Mouse (Mus musculus) neural tube, embryonic 11.5 days (tissue): ENCODE data around the gene Aldh1l1. TPM values are rescaled to one million over a fixed set of nuclear protein-coding genes. Genes with fewer than 3 reads are reported as not detected.

Experiments
- ATAC-seq: fragments of 200-750 bp; cut with Nextera tagmentation; 2 replicates; pipeline ENCODE4 v1.8.0; 2017; ENCODE audit warnings: moderate number of reproducible peaks, mild to moderate bottlenecking, moderate TSS enrichment, moderate library complexity; ENCODE audit not compliant: insufficient read depth, low FRiP score, low TSS enrichment
- DNase-seq: peaks from one replicate; pipeline ENCODE4 v3.0.0-alpha.2; 2015; ENCODE audit warnings: low spot score
- H3K27ac ChIP-seq: fragments of 300-500 bp; sonication (generic); 2 replicates; pipeline ENCODE4 v1.5.1; 2014; ENCODE audit warnings: low read depth, mild to moderate bottlenecking, low read length
- H3K27me3 ChIP-seq: fragments of 300-500 bp; sonication (generic); 2 replicates; pipeline ENCODE4 v1.6.1; 2014; ENCODE audit warnings: mild to moderate bottlenecking, low read length, mixed read lengths; ENCODE audit not compliant: control insufficient read depth, insufficient read depth
- H3K36me3 ChIP-seq: fragments of 300-500 bp; sonication (generic); 2 replicates; pipeline ENCODE4 v1.6.1; 2014; ENCODE audit warnings: mild to moderate bottlenecking, low read length, moderate library complexity, mixed read lengths; ENCODE audit not compliant: control insufficient read depth, insufficient read depth
- H3K4me1 ChIP-seq: fragments of 300-500 bp; sonication (generic); 2 replicates; pipeline ENCODE4 v1.6.1; 2014; ENCODE audit warnings: low read length, mixed read lengths; ENCODE audit not compliant: control insufficient read depth, insufficient read depth
- H3K4me2 ChIP-seq: fragments of 300-500 bp; sonication (generic); 2 replicates; pipeline ENCODE4 v1.6.1; 2014; ENCODE audit warnings: low read depth, mild to moderate bottlenecking, moderate library complexity
- H3K4me3 ChIP-seq: fragments of 300-500 bp; sonication (generic); 2 replicates; pipeline ENCODE4 v1.5.1; 2014; ENCODE audit warnings: low read depth, low read length
- H3K9ac ChIP-seq: fragments of 300-500 bp; sonication (generic); 2 replicates; pipeline ENCODE4 v1.6.1; 2014; ENCODE audit warnings: mild to moderate bottlenecking, low read length
- H3K9me3 ChIP-seq: fragments of 300-500 bp; sonication (generic); 2 replicates; pipeline ENCODE4 v1.6.1; 2016; ENCODE audit warnings: low read length; ENCODE audit not compliant: control insufficient read depth
- WGBS: fragments of 180-500 bp; shearing (Covaris S2); extraction: QIAGEN DNeasy Blood & Tissue Kit; methylation state at CpG from one replicate; pipeline ENCODE4 v1.1.7; 2014; 5-methylcytosine and 5-hydroxymethylcytosine counted together
- polyA plus RNA-seq: library from polyadenylated mRNA; unstranded; fragments of >200 nt; fragmentation: Nextera tagmentation; extraction: Ambion mirVana; gene quantifications from 2 replicates; pipeline ENCODE4 v1.2.1, GENCODE M21; 2014

The Aldh1l1 gene
- polyA plus RNA-seq, 1 experiment from 2014 or later, result 0.97 TPM

GRCm38 (mm10) chr6:90540520-90540919 is 54.3 kb downstream of the Aldh1l1 start:
- ATAC-seq, result no peak
- peak overlapping the region; percentile 55; the same call in 1 of the 2 replicates for H3K27ac ChIP-seq

GRCm38 (mm10) chr6:90541367-90541772 is 55.1 kb downstream of the Aldh1l1 start:
- WGBS, result 45% methylated on average over 5 of the region's 5 CpGs
- DNase-seq (peak; percentile 13), ATAC-seq (peak; percentile 48)

More at GRCm38 (mm10) chr6:90540520-90540919, 54.3 kb downstream of the Aldh1l1 start:
- H3K4me1 ChIP-seq, result no peaks in the 10 kb centered on the region
- H3K4me3 ChIP-seq, result no peak overlapping the region
- H3K9me3 ChIP-seq, result no peaks in the 10 kb centered on the region
- H3K36me3 ChIP-seq, result no peaks in the 10 kb centered on the region
- 87% methylated on average over 1 of the region's 1 CpGs for WGBS
- no peaks in the 10 kb centered on the region for H3K27me3 ChIP-seq
- no peak overlapping the region for H3K9ac ChIP-seq
- DNase-seq, result no peak
- no peak overlapping the region for H3K4me2 ChIP-seq

DNA sequence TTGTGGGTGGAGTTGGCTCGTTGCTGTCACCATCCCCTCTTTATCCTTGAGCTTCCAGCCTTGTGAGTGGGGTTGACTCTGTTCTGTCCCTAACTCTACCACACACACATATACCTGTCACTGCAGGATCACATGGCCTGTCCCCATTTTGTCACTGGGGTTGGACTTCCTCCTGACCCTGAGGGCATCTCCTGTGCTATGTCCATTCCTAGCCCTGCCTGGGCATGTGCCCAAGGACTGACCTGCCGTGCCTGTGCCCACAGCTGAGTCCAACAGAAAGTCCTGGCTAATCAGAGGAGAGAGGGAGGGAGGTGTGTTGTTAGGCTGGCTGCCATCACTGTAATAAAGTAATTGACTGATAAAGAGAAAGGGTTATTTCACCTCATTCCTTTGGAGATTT is 58.2 kb downstream of the Aldh1l1 start:
- 56% methylated on average over 2 of the region's 2 CpGs for WGBS
- H3K4me3 ChIP-seq, result no peak overlapping the region
- no peak overlapping the region for H3K4me2 ChIP-seq
- H3K9me3 ChIP-seq, result no peaks in the 10 kb centered on the region
- no peaks in the 10 kb centered on the region for H3K27me3 ChIP-seq
- no peaks in the 10 kb centered on the region for H3K4me1 ChIP-seq
- H3K36me3 ChIP-seq, result no peaks in the 10 kb centered on the region
- DNase-seq (no peak), ATAC-seq (no peak)
- H3K9ac ChIP-seq, result no peak overlapping the region
- no peak overlapping the region for H3K27ac ChIP-seq

More at GRCm38 (mm10) chr6:90541367-90541772, 55.1 kb downstream of the Aldh1l1 start:
- H3K27ac ChIP-seq, result no peak overlapping the region; the same call in 1 of the 2 replicates
- no peak overlapping the region for H3K4me3 ChIP-seq
- no peaks in the 10 kb centered on the region for H3K9me3 ChIP-seq
- H3K9ac ChIP-seq, result no peak overlapping the region
- no peaks in the 10 kb centered on the region for H3K27me3 ChIP-seq
- no peaks in the 10 kb centered on the region for H3K4me1 ChIP-seq
- no peaks in the 10 kb centered on the region for H3K36me3 ChIP-seq
- no peak overlapping the region for H3K4me2 ChIP-seq

GRCm38 (mm10) chr6:90546274-90546673 is 60.0 kb downstream of the Aldh1l1 start:
- DNase-seq, result no peak
- WGBS, result 74% methylated on average over 3 of the region's 3 CpGs
- ATAC-seq, result no peak
- Histone ChIP-seq H3K9ac (no peak overlapping the region), H3K4me2 (no peak overlapping the region), H3K4me3 (no peak overlapping the region), H3K9me3 (no peaks in the 10 kb centered on the region), H3K27ac (no peak overlapping the region), H3K4me1 (no peaks in the 10 kb centered on the region), H3K27me3 (no peaks in the 10 kb centered on the region), H3K36me3 (no peaks in the 10 kb centered on the region)

DNA sequence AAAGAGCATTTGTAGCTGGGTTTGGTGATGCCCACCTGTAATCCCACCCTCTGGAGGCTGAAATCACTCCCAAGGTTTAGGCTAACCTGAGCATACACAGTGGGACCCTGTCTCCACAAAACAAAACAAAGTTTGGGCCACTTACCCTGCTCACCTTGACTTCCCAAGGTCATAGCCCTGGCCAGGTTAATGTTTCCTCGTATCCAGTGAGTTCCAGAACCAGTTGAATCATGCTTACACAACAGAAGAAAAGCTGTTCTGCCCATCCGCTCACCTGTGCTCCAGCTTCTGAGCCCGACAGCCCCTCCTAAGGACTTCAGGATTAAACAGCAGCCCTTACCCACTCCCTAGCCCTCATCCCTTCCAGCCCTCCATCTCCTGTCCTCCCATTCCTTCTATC is 60.8 kb downstream of the Aldh1l1 start:
- H3K9me3 ChIP-seq, result no peaks in the 10 kb centered on the region
- ATAC-seq (no peak), DNase-seq (no peak)
- H3K4me1 ChIP-seq, result no peaks in the 10 kb centered on the region
- H3K4me2 ChIP-seq, result no peak overlapping the region
- WGBS, result 83% methylated on average over 3 of the region's 3 CpGs
- no peak overlapping the region for H3K9ac ChIP-seq
- no peak overlapping the region for H3K27ac ChIP-seq
- no peak overlapping the region for H3K4me3 ChIP-seq
- no peaks in the 10 kb centered on the region for H3K36me3 ChIP-seq
- no peaks in the 10 kb centered on the region for H3K27me3 ChIP-seq

DNA sequence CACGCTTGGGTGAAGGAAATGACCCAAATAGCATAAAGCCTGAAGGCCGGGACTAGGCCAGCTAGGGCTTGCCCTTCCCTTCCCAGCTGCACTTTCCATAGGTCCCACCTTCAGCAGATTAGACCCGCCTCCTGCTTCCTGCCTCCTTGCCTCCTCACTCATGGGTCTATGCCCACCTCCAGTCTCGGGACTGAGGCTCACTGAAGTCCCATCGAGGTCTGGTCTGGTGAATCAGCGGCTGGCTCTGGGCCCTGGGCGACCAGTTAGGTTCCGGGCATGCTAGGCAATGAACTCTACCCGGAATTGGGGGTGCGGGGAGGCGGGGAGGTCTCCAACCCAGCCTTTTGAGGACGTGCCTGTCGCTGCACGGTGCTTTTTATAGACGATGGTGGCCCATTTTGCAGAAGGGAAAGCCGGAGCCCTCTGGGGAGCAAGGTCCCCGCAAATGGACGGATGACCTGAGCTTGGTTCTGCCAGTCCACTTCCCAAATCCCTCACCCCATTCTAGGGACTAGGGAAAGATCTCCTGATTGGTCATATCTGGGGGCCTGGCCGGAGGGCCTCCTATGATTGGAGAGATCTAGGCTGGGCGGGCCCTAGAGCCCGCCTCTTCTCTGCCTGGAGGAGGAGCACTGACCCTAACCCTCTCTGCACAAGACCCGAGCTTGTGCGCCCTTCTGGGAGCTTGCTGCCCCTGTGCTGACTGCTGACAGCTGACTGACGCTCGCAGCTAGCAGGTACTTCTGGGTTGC is 64.1 kb downstream of the Aldh1l1 start:
- Histone ChIP-seq H3K36me3 (no peaks in the 10 kb centered on the region), H3K27me3 (no peaks in the 10 kb centered on the region), H3K27ac (no peak overlapping the region), H3K4me1 (no peaks in the 10 kb centered on the region), H3K4me2 (peak overlapping the region; percentile 36), H3K9ac (no peak overlapping the region), H3K4me3 (no peak overlapping the region; the same call in 1 of the 2 replicates), H3K9me3 (no peaks in the 10 kb centered on the region)
- WGBS, result 13% methylated on average over 25 of the region's 25 CpGs
- peak; percentile 59 for DNase-seq
- peak; percentile 89 for ATAC-seq

- Histone ChIP-seq H3K27ac (no peak overlapping the region), H3K36me3 (no peaks in the 10 kb centered on the region), H3K9ac (no peak overlapping the region), H3K4me1 (no peaks in the 10 kb centered on the region), H3K4me3 (no peak overlapping the region), H3K9me3 (no peaks in the 10 kb centered on the region), H3K27me3 (no peaks in the 10 kb centered on the region), H3K4me2 (no peak overlapping the region)
- DNase-seq (no peak), ATAC-seq (no peak)
Observed at GRCm38 (mm10) chr6:90551251-90551650, 65.0 kb downstream of the Aldh1l1 start.

DNA sequence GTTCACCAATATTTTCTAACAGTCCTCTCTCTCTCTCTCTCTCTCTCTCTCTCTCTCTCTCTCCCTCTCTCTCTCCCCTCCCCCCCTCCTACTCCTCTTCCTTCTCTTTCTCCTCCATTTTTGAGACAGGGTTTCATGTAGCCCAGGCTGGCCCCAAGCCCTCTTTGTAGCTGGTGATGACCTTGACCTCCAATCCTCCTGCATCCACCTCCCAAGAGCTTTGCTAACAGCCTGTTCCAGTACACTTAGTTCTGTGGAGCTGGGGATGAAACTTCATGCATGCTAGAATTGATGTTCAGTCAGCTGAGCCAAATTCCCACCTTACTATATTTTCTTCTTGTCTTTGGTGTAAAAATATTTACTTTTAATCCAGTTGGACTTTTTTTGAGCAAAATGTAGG is 67.0 kb downstream of the Aldh1l1 start:
- no peak overlapping the region for H3K9ac ChIP-seq
- H3K9me3 ChIP-seq, result no peaks in the 10 kb centered on the region
- no peaks in the 10 kb centered on the region for H3K36me3 ChIP-seq
- H3K27ac ChIP-seq, result no peak overlapping the region
- no peak overlapping the region for H3K4me2 ChIP-seq
- H3K4me3 ChIP-seq, result no peak overlapping the region
- no peaks in the 10 kb centered on the region for H3K27me3 ChIP-seq
- ATAC-seq (no peak), DNase-seq (no peak)
- H3K4me1 ChIP-seq, result no peaks in the 10 kb centered on the region

GRCm38 (mm10) chr6:90553682-90554081 is 67.5 kb downstream of the Aldh1l1 start:
- no peak overlapping the region for H3K4me2 ChIP-seq
- ATAC-seq (no peak), DNase-seq (no peak)
- H3K9me3 ChIP-seq, result no peaks in the 10 kb centered on the region
- H3K27ac ChIP-seq, result no peak overlapping the region
- no peaks in the 10 kb centered on the region for H3K36me3 ChIP-seq
- H3K27me3 ChIP-seq, result no peaks in the 10 kb centered on the region
- H3K4me3 ChIP-seq, result no peak overlapping the region
- no peak overlapping the region for H3K9ac ChIP-seq
- WGBS, result 90% methylated on average over 5 of the region's 5 CpGs
- H3K4me1 ChIP-seq, result no peaks in the 10 kb centered on the region
